Mouse (Mus musculus) spleen, adult 2 months (tissue): ENCODE results near the gene Usp8. TPM values are rescaled to one million over a fixed set of nuclear protein-coding genes. Genes with fewer than 3 reads are reported as not detected.

Experiments
- DNase-seq, 2 experiments: peaks; one replicate each; pipeline versions ENCODE4 v3.0.0 to v3.0.0-alpha.2; 2012 to 2021; ENCODE audit warnings: low spot score in 2 of 2, low read depth in 1 of 2
- H3K27ac ChIP-seq: fragments of 200-500 bp; 2 replicates; pipeline ENCODE4 v1.5.1; 2012; ENCODE audit warnings: low read length, inconsistent platforms; ENCODE audit not compliant: insufficient read depth
- H3K27me3 ChIP-seq: fragments of 200-500 bp; 2 replicates; pipeline ENCODE4 v1.6.1; 2012; ENCODE audit warnings: mild to moderate bottlenecking, moderate library complexity, low read length, inconsistent platforms; ENCODE audit not compliant: control insufficient read depth, insufficient read depth
- H3K36me3 ChIP-seq: fragments of 200-500 bp; 2 replicates; pipeline ENCODE4 v1.6.1; 2012; ENCODE audit warnings: mild to moderate bottlenecking, low read length, inconsistent platforms; ENCODE audit not compliant: control insufficient read depth, insufficient read depth
- H3K4me1 ChIP-seq: fragments of 200-500 bp; 2 replicates; pipeline ENCODE4 v1.6.1; 2011; ENCODE audit warnings: inconsistent platforms; ENCODE audit not compliant: control insufficient read depth, insufficient read depth, insufficient read length
- H3K4me3 ChIP-seq: fragments of 200-500 bp; 2 replicates; pipeline ENCODE4 v1.5.1; 2011; ENCODE audit warnings: mild to moderate bottlenecking, inconsistent platforms; ENCODE audit not compliant: insufficient read depth, insufficient read length; ENCODE audit errors: extremely low read depth
- CTCF ChIP-seq: fragments of 200-500 bp; IDR thresholded peaks from 2 replicates; pipeline ENCODE4 v1.5.1; 2011; ENCODE audit warnings: mild to moderate bottlenecking, inconsistent platforms; ENCODE audit not compliant: insufficient read depth, insufficient read length, insufficient replicate concordance; ENCODE audit errors: extremely low read depth
- POLR2A ChIP-seq: fragments of 200-500 bp; IDR thresholded peaks from 2 replicates; pipeline ENCODE4 v1.6.1; 2011; ENCODE audit warnings: low read depth, low read length, inconsistent platforms
- WGBS: fragments of 180-500 bp; shearing (Covaris S2); methylation state at CpG from one replicate; pipeline ENCODE4 v1.1.7; 2018; 5-methylcytosine and 5-hydroxymethylcytosine counted together
- polyA plus RNA-seq: library from polyadenylated mRNA; depleted of rRNA; stranded (reverse); fragments of >200 nt; gene quantifications from 2 replicates; pipeline ENCODE4 v1.2.3, GENCODE M21; 2012; rRNA removed

The Usp8 gene
- polyA plus RNA-seq, 1 experiment, result 9.2 TPM

GRCm38 (mm10) chr2:126801980-126802379, 94.9 kb downstream of the Usp8 start:
- H3K4me3 ChIP-seq, result no peak overlapping the region
- no peak for DNase-seq
- H3K27me3 ChIP-seq, result no peaks in the 10 kb centered on the region
- peaks cover 28% of the 10 kb centered on the region for H3K36me3 ChIP-seq
- H3K27ac ChIP-seq, result no peak overlapping the region
- H3K4me1 ChIP-seq, result no peaks in the 10 kb centered on the region
- 88% methylated on average over 3 of the region's 3 CpGs for WGBS
- TF ChIP-seq POLR2A (no peak), CTCF (no peak)

Other genes starting within 250 kb of the Usp8 start
- gene Atp8b4, start 206.7 kb upstream of the Usp8 start, polyA plus RNA-seq, result 2.1 and 2.5 TPM in 2 replicates
- 0.31 and 0.57 TPM in 2 replicates for gene Slc27a2, start 154.9 kb upstream of the Usp8 start, polyA plus RNA-seq
- 3.2 and 4.6 TPM in 2 replicates for gene Hdc, start 88.0 kb upstream of the Usp8 start, polyA plus RNA-seq
- 7.4 and 8.4 TPM in 2 replicates for gene Gabpb1, start 31.0 kb upstream of the Usp8 start, polyA plus RNA-seq
- 0.23 and 0.35 TPM in 2 replicates for gene Usp50, start 76.1 kb downstream of the Usp8 start, polyA plus RNA-seq
- 2.4 and 3.0 TPM in 2 replicates for gene Trpm7, start 168.9 kb downstream of the Usp8 start, polyA plus RNA-seq
- 7.6 and 9.5 TPM in 2 replicates for gene Sppl2a, start 225.9 kb downstream of the Usp8 start, polyA plus RNA-seq